Mouse (Mus musculus): ENCODE results near the gene 1700020D05Rik.
"Not testable (repeated sequence)": the region's sequence is repeated elsewhere in the genome, so short reads cannot be mapped to it uniquely, and the experiment has no call there.

The 1700020D05Rik gene

DNA sequence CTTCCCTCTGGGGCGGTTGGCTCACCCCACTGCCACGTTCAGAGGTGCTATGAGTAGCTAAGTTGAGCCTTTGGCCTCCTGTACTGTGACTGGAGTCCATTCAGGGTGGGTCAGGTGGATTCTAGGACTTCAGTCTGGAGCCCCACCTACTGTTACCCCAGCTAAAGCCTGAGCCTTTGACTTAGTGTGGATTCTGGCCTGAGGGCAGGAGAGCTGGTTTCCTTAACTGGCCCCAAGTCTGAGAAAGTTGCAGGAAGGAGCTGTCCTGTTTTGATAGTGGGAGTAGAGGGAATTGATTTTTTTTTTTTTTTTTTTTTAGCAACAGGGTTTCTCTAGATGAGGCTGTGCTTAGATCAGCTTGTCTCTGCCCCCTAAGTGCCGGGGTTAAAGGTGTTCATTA lies 9.3 kb downstream of the 1700020D05Rik start:
- DNase-seq = peak; percentile 66 to 68

DNA sequence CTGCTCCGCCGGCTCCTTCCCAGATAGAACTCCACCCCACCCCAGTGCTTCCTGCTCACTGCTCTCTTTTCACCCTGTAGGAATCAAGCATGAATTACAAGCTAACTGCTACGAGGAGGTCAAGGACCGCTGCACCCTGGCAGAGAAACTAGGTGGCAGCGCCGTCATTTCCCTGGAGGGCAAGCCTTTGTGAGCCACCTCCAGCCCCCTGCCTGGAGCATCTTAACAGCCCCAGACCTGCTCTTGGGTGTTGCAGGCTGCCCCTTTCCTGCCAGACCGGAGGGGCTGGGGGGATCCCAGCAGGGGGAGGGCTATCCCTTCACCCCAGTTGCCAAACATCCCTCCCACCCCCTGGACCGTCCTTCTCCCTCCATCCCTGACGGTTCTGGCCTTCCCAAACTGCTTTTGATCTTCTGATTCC lies 10.3 kb downstream of the 1700020D05Rik start:
- DNase-seq = peak; percentile 29 to 60

DNA sequence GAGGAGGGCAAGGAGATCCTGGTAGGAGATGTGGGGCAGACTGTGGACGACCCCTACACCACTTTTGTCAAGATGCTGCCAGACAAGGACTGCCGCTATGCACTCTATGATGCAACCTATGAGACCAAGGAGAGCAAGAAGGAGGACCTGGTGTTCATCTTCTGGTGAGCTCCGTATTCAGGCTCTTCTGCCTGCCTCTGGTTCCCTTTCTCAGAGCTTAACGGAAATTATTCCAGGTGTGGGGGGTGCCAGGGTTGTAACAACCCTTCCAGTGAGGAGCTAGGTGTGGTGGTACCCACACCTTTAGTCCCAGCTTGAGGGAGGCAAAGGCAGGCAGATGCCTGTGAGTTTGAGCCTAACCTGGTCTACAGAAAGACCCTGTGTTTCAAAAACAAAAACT lies 10.9 kb downstream of the 1700020D05Rik start:
- DNase-seq = no peak

DNA sequence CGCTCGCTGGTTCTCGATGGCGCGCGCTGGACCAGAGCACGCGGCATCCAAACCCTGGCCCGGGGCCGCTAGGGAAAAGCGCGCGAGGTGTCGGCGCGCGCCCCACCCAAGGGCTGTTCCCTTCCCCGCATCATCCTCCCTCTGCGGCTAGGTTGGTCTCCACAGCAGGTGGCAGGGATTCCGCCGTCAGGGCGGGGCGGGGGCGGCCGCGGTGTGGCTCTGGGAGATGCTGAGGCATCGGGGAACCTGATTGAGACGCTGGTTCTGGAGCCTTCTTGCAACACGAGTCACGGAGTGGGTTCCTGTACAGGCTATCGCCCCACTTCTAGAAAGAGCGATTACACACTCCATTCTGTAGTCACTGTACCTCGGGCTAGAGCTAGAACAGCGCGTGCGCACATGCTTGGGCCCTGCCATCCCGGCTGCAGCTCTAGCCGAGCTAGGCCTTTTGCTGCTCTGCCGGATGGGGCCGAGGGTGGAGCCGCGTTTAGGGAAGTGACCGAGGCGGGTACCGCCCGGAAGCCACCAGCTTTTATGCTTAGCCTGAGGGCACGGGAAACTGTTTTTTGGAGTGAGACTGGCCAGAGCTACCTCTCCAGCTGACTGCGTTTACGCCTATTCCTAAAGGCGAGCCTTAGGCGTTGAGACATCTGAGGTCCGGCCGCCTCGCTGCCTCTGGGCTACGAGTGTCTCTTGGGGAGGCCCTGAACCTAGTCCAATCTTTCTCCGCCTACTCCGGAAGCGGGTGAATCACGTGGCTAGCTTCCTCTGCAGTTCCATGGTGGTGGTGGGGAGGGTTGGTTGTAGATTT lies 12.5 kb downstream of the 1700020D05Rik start:
- DNase-seq = peak; percentile 90 to 92

- DNase-seq = peak; percentile 96
Measured at GRCm38 (mm10) chr19:5490313-5490897, 13.2 kb downstream of the 1700020D05Rik start, which contains the start of gene Cfl1. TSS of gene Cfl1 (plus strand) at chr19:5490455.

GRCm38 (mm10) chr19:5489721-5490120 lies 13.9 kb downstream of the 1700020D05Rik start:
- not testable (repeated sequence) for DNase-seq

DNA sequence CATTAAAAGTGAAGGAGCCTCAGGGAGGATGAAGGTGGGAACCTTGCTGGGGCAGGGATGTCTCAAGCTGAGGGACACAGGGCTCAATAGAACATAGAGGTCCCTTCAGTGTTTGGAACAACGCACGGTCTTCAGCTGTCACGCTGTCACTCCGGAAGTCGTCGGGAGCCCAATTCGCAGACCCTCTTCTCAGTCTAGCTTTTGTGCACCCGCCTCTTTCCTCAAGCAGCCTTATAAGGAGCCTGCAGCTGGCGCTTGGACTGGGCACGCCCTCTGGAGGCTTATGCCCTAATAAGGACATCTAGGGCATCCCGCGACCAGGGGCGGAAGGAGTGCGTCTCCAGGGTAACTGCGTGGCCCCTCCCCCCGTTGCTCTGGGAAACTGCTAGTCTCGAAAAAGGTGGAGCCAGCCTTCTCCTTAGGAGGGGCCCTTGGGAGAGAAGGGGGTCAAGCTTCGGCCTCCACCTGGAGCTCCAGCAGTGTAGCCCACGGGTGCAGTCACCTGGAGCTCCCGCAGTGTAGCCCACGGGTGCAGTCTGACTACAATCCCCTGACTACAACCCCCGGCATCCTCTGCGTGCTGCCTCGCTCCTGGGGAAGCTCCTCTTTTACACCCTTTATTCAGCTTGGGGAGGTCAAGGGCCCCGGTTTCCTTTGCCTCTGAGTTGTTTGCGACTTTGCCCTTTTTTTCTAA lies 14.6 kb downstream of the 1700020D05Rik start:
- DNase-seq = peak; percentile 99

GRCm38 (mm10) chr19:5487768-5488550 lies 15.6 kb downstream of the 1700020D05Rik start, which contains the start of gene Mus81:
TSS of gene Mus81 (minus strand) at chr19:5488402.
- peak; percentile 98 to 99 for DNase-seq

GRCm38 (mm10) chr19:5486771-5487170 lies 16.8 kb downstream of the 1700020D05Rik start:
- DNase-seq = no peak

GRCm38 (mm10) chr19:5486286-5486685 lies 17.3 kb downstream of the 1700020D05Rik start:
- DNase-seq = peak in 1 of 2 experiments; percentile 29

DNA sequence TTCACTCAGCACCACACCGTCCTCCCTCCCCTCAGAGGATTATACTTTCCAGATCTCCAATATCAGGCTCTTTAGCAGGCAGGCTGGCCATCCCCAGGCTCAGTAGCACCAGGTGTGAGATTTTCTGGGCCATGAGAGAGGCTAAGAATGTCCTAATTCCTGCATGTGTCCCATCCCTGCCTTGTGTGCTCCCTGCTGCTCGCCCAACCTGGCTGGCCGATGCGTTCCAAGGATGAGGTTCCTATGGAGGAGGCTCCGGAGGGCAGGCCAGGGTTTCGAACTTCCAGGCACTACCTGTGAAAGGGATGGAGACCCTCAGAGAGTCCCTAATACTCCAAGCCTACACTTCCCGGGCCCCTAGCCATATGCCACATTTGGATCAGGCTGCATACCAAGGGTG lies 17.8 kb downstream of the 1700020D05Rik start:
- DNase-seq = no peak

GRCm38 (mm10) chr19:5485371-5485770 lies 18.2 kb downstream of the 1700020D05Rik start:
- DNase-seq = no peak

DNA sequence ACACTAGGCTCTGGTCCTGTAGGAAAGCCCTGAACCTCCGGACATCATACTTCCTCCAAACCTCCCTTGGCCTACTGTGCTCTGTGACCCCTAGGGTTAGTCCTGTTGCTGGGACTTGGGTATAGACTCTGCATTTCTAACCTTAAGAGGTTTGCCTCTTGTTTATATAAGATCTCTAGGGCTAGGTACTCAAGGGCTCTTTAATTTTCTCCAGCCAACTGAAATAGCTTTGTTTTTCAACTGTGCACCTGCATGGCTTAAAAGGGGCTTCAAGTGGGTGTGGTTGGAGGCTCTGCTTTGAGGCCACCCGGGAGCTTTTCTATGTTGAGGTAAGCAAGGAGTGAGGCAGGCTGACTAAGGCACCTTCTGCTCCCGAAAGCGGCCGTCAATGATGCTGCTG lies 19.1 kb downstream of the 1700020D05Rik start:
- no peak for DNase-seq

DNA sequence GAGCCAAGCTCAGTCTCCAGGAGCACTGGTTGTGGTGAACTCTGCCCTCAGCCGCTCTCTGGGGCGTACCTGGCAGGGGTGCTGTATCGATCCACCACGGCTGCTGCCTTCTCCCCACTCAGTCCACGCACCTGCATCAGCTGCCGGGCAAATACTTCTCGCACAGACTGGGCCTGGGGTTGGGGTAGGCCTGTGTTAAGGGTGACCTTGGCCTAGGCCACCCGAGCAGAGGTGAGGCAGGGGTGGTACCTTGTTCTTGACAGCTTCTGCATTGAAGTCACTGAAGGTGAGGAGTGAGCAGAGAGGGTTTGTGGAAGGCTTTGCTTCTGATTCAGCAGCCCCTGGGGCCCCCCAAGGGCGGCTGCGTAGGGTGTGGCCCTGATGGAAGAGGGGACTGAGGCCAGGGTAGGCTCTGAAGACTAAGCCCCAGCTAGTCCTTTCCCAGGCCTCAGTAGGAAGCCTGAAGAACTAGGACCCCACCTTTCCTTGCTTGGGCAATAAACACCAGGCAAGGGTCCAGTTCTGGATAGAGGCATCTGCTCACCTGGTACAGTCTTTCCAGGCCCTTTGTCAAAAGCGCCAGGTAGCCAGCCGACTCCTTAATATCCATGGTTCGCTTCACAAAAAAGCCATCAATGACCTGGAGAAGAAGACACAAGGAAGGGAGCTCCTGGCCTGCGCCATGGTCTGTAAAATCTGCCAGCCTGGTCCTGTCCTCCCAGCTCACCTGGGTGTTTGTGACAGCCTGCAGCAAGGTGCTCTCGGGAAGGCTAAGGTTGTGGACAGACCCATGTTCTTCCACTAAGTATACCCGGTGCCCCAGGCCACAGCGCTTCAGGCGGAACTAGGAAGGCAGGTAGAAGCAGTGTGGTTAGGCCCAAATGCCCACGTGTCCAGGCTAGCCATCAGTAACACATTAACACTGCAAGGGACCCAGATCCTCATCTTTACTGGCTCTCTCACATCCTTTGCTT lies 19.9 kb downstream of the 1700020D05Rik start:
- no peak for DNase-seq

DNA sequence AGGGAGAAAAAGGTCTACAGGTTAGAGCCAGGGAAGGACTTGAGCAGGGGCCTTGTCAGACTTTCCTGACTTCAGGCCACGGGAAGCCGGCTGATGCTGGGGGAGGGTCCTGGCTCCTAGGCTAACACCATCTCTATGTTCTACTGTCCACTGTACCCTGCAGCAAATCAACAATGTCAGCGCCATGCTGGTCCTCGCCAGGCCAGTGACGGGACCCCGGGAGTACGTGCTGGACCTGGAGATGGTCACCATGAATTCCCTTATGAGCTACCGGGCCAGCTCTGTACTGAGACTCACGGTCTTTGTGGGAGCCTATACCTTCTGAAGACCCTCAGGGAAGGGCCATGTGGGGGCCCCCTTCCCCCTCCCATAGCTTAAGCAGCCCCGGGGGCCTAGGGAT lies 22.2 kb downstream of the 1700020D05Rik start:
- no peak for DNase-seq

DNA sequence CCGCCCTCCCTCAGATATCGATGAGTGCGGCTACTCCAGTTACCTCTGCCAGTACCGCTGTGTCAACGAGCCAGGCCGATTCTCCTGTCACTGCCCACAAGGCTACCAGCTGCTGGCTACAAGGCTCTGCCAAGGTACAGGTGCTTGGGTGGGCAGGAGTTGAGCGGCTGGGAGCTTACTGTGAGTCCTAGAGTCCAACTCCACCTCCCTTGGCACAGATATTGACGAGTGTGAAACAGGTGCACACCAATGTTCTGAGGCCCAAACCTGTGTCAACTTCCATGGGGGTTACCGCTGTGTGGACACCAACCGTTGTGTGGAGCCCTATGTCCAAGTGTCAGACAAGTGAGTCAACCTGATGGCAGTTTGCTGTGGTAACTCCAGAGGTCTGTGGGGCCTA lies 23.6 kb downstream of the 1700020D05Rik start:
- DNase-seq = no peak

DNA sequence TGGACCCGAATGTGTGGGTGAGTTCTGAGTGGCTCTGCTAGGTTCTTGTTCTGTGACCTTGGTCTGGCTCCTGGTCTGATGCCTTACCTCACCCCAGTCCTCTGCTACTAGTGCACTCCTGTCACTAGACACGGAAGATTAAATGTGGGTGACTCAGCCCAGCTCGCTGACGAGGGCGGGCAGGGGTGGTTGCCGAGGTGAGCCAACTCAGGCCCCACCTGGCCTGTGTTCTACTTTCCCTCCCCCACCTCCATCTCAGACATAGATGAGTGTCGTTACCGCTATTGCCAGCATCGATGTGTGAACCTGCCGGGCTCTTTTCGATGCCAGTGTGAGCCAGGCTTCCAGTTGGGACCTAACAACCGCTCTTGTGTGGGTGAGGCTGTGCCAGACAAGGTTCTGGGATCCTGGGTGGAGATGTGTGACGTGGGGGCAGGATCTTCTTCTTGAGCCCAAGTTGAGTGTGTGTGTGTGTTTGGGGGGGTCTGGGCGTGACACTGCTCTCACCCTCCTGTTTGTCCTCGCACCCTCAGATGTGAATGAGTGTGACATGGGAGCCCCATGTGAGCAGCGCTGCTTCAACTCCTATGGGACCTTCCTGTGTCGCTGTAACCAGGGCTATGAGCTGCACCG lies 25.8 kb downstream of the 1700020D05Rik start:
- no peak for DNase-seq

GRCm38 (mm10) chr19:5477004-5477667 lies 26.5 kb downstream of the 1700020D05Rik start:
- DNase-seq = no peak

- no peak for DNase-seq
Measured at GRCm38 (mm10) chr19:5475069-5475714, 28.4 kb downstream of the 1700020D05Rik start.

All from kidney, postnatal 36 days (tissue).